Mouse (Mus musculus) hindbrain, embryonic 14.5 days (tissue): ENCODE data around the gene Cnot9. TPM values are rescaled to one million over a fixed set of nuclear protein-coding genes. Genes with fewer than 3 reads are reported as not detected.

ENCODE experiments used
- ATAC-seq: fragments of 200-750 bp; cut with Nextera tagmentation; 2 replicates; pipeline ENCODE4 v1.8.0; 2017; ENCODE audit warnings: moderate number of reproducible peaks, mild to moderate bottlenecking, moderate TSS enrichment, moderate library complexity; ENCODE audit not compliant: low FRiP score
- DNase-seq: peaks from one replicate; pipeline ENCODE4 v3.0.0-alpha.2; 2015; ENCODE audit warnings: low spot score
- H3K27ac ChIP-seq: fragments of 300-500 bp; sonication (generic); 2 replicates; pipeline ENCODE4 v1.5.1; 2014; ENCODE audit warnings: mild to moderate bottlenecking, moderate library complexity
- H3K27me3 ChIP-seq: fragments of 300-500 bp; sonication (generic); 2 replicates; pipeline ENCODE4 v1.6.1; 2014; ENCODE audit warnings: mild to moderate bottlenecking, low read length, mixed read lengths; ENCODE audit not compliant: control insufficient read depth, insufficient read depth
- H3K36me3 ChIP-seq: fragments of 300-500 bp; sonication (generic); replicated peaks from 2 replicates; pipeline ENCODE4 v1.6.1; 2014; ENCODE audit not compliant: control insufficient read depth, insufficient read depth
- H3K4me1 ChIP-seq: fragments of 300-500 bp; sonication (generic); replicated peaks from 2 replicates; pipeline ENCODE4 v1.6.1; 2014; ENCODE audit warnings: antibody characterized with exemption, low read length, mixed read lengths; ENCODE audit not compliant: control insufficient read depth, insufficient read depth
- H3K4me2 ChIP-seq: fragments of 300-500 bp; sonication (generic); replicated peaks from 2 replicates; pipeline ENCODE4 v1.6.1; 2014; ENCODE audit warnings: mild to moderate bottlenecking, moderate library complexity
- H3K4me3 ChIP-seq: fragments of 300-500 bp; sonication (generic); replicated peaks from 2 replicates; pipeline ENCODE4 v1.5.1; 2014; ENCODE audit warnings: mild to moderate bottlenecking, low read length
- H3K9ac ChIP-seq: fragments of 300-500 bp; sonication (generic); 2 replicates; pipeline ENCODE4 v1.6.1; 2014
- H3K9me3 ChIP-seq: fragments of 300-500 bp; sonication (generic); 2 replicates; pipeline ENCODE4 v1.6.1; 2016; ENCODE audit warnings: low read length; ENCODE audit not compliant: control insufficient read depth
- WGBS: fragments of 180-500 bp; shearing (Covaris S2); extraction: QIAGEN DNeasy Blood & Tissue Kit; methylation state at CpG from one replicate; pipeline ENCODE4 v1.1.7; 2014; 5-methylcytosine and 5-hydroxymethylcytosine counted together
- polyA plus RNA-seq: library from polyadenylated mRNA; unstranded; fragments of >200 nt; fragmentation: Nextera tagmentation; extraction: Ambion mirVana; gene quantifications from 2 replicates; pipeline ENCODE4 v1.2.1, GENCODE M21; 2014

Gene Cnot9
- polyA plus RNA-seq, 1 experiment from 2014 or later = 48.3 TPM

DNA sequence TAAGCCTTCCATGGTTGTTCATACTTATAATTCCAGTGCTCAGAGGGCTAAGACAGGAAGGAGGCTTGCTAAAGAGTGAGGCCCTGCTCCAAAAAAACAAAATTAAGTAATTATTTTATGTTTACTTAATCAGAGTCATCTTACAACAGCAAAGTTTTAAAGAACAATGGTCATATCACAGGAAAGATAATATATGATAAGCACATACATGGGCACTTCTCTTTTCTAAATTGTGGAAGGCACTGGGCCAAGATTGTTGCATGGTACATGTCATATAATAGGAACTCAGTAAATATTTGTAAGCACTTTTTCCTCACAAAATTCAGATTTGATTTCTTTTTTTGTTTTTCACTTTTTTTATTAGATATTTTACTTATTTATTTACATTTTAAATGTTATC lies 14.0 kb downstream of the Cnot9 start:
- Histone ChIP-seq H3K4me3 (no peak overlapping the region), H3K9ac (no peak overlapping the region), H3K27me3 (no peaks in the 10 kb centered on the region), H3K4me2 (no peak overlapping the region), H3K36me3 (peaks cover 60% of the 10 kb centered on the region), H3K27ac (no peak overlapping the region), H3K9me3 (no peaks in the 10 kb centered on the region), H3K4me1 (no peaks in the 10 kb centered on the region)
- DNase-seq = no peak
- ATAC-seq = no peak

DNA sequence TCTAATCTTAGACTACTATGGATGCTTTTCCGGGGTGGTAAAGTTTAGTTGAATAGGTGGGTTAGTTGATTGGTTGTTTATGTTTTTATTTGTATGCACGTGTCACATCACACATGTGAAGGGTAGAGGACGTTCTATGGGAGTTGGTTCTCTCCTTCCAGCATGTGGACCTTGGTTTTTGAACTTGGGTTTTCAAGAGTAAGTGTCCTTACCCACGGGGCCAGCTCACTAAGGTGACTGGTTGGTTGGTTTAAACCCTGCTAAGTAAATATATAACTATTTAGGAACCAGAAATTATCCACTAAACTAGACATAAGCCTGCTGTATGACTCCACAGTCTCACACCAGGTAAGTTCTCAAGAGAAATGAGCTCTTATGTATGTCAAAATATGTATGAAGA lies 18.9 kb downstream of the Cnot9 start:
- peaks cover 93% of the 10 kb centered on the region for H3K36me3 ChIP-seq
- H3K9me3 ChIP-seq = no peaks in the 10 kb centered on the region
- DNase-seq (no peak), ATAC-seq (no peak)
- 94% methylated on average over 4 of the region's 4 CpGs for WGBS
- H3K4me2 ChIP-seq = no peak overlapping the region
- H3K9ac ChIP-seq = no peak overlapping the region
- no peak overlapping the region for H3K27ac ChIP-seq
- no peak overlapping the region for H3K4me3 ChIP-seq
- no peaks in the 10 kb centered on the region for H3K4me1 ChIP-seq
- H3K27me3 ChIP-seq = no peaks in the 10 kb centered on the region

DNA sequence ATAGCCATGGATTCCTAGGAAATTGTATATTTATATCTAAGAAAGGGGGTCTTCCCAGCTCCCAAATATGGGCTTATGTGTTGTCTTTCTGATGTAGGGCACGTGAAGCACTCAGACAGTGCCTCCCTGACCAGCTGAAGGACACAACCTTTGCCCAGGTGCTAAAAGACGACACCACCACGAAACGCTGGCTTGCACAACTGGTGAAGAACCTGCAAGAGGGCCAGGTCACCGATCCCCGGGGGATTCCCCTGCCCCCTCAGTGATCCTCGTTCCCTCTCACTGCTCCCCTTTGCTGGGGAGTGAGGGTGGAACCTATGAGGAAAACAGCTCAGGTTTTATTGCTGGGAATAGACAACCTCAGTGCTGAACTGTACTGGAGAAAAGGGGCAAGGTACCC lies 22.7 kb downstream of the Cnot9 start:
- Histone ChIP-seq H3K27ac (no peak overlapping the region), H3K9ac (no peak overlapping the region), H3K9me3 (no peaks in the 10 kb centered on the region), H3K36me3 (peaks cover 96% of the 10 kb centered on the region), H3K4me3 (no peak overlapping the region), H3K4me1 (no peaks in the 10 kb centered on the region), H3K4me2 (no peak overlapping the region), H3K27me3 (no peaks in the 10 kb centered on the region)
- DNase-seq (no peak), ATAC-seq (no peak)
- WGBS = 91% methylated on average over 7 of the region's 7 CpGs

DNA sequence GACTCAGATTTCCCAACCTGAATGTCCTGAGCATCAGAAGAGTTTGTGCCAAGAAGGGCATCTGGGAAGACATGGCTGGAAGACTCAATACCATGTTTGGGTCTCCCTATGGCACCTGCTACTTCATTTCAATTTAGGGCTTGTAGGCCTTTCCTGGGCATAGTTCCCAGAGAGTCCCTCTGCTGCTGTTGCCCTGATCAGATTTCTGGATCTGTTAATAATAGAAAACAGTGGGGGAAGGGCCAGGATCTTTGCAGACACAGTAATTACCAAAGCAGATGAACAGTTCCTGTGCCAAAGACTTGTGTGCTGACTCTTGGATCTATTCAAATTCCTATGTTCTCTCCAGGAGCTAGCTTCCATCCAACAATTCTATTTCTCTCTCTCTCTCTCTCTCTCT lies 32.8 kb downstream of the Cnot9 start:
- Histone ChIP-seq H3K4me3 (no peak overlapping the region), H3K4me1 (no peaks in the 10 kb centered on the region), H3K27ac (no peak overlapping the region), H3K9me3 (no peaks in the 10 kb centered on the region), H3K9ac (no peak overlapping the region), H3K36me3 (no peaks in the 10 kb centered on the region), H3K27me3 (no peaks in the 10 kb centered on the region), H3K4me2 (no peak overlapping the region)
- ATAC-seq (no peak), DNase-seq (peak; percentile 27)

DNA sequence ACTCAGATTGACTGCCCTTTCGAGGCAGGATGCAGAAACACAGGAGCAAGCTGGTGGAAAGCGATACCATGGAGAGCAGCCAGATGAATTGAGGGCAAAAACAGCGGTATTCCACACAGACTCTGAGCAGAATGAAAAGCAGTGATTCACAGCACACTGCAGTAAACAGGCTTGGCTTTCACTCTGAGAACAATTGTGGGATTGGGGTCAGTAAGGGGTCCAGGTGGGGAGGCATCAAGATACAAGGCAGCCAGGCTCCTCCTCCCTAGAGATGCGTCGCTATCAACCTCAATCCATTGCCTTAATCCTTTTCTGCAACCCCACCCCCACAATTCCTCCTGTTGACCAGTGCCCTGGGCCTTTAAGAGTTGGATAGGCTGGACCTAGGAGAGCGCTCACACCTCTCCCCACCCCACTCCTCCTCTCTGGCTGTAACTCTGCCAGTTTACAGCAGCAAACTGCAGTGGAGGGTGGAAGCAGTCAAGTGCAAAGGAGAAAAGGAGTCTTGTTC lies 36.6 kb downstream of the Cnot9 start, which contains the start of gene Plcd4:
Plcd4 (plus strand) TSS at position 438 of the 511 bp plus-strand sequence.
- 7% methylated on average over 6 of the region's 6 CpGs for WGBS

DNA sequence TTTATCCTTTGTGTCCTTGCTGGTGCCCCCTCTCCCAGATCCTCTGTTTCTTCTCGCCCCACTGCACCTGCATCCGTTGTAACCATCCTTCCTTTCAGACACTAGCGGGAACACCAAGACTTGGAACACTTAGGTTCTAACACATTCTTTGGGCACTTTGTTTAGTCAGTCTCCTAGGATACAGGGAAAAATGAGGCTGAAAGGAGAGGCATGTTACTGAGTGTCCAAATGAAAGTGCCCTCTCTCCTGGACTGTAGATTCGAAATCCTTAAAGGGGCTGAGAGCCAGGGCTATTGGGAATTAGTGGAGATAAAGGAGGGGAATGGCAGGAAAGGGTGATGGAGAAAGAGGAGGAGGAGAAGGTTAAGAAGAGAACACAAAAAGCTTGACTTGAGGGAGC lies 38.3 kb downstream of the Cnot9 start, which contains the start of gene Usp37:
Usp37 (minus strand) TSS at position 101 of the 400 bp plus-strand sequence.
- H3K9me3 ChIP-seq = no peaks in the 10 kb centered on the region
- H3K9ac ChIP-seq = no peak within 1 kb of the TSS
- DNase-seq = no peak
- 18% methylated on average over 4 of the region's 4 CpGs for WGBS
- no peaks in the 10 kb centered on the region for H3K27me3 ChIP-seq
- no peak within 1 kb of the TSS for H3K27ac ChIP-seq
- peak within 1 kb of the TSS; percentile 6 for H3K4me2 ChIP-seq
- H3K4me1 ChIP-seq = no peaks in the 10 kb centered on the region
- H3K36me3 ChIP-seq = no peaks in the 10 kb centered on the region
- H3K4me3 ChIP-seq = no peak within 1 kb of the TSS
- no peak for ATAC-seq

More for the DNA sequence above, 36.6 kb downstream of the Cnot9 start, which contains the start of gene Plcd4:
- peak within 1 kb of the TSS; percentile 4 for H3K4me2 ChIP-seq
- H3K36me3 ChIP-seq = no peaks in the 10 kb centered on the region
- peak; percentile 62; the same call in 1 of the 2 replicates for ATAC-seq
- no peaks in the 10 kb centered on the region for H3K27me3 ChIP-seq
- H3K27ac ChIP-seq = peak within 1 kb of the TSS; percentile 40; the same call in 1 of the 2 replicates
- DNase-seq = peak; percentile 28
- H3K4me1 ChIP-seq = no peaks in the 10 kb centered on the region
- H3K4me3 ChIP-seq = no peak within 1 kb of the TSS
- H3K9ac ChIP-seq = no peak within 1 kb of the TSS
- no peaks in the 10 kb centered on the region for H3K9me3 ChIP-seq

DNA sequence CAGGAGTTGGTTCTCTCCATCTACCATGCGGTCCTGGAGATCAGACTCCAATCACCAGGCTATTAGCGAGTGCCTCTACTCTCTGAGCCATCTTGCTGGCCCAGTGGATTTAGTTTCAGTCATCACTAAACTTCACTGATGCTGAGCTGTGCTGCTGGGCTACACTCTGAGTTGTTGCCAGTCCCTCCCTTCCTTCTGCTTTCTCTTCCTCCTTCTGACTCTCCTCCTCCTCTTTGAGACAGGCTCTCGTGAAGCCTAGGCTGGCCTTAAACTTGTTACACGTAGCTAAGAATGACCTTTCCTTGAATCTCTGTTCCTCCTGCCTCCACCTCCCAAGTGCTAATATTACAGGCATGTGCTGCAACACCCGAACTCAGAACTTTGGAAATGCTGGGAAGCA lies 53.2 kb downstream of the Cnot9 start:
- Histone ChIP-seq H3K36me3 (peaks cover 5% of the 10 kb centered on the region; the same call in 1 of the 2 replicates), H3K4me2 (no peak overlapping the region), H3K9ac (no peak overlapping the region), H3K4me3 (no peak overlapping the region), H3K9me3 (no peaks in the 10 kb centered on the region), H3K27ac (no peak overlapping the region), H3K4me1 (no peaks in the 10 kb centered on the region), H3K27me3 (no peaks in the 10 kb centered on the region)
- WGBS = 91% methylated on average over 5 of the region's 5 CpGs
- no peak for DNase-seq
- no peak for ATAC-seq

DNA sequence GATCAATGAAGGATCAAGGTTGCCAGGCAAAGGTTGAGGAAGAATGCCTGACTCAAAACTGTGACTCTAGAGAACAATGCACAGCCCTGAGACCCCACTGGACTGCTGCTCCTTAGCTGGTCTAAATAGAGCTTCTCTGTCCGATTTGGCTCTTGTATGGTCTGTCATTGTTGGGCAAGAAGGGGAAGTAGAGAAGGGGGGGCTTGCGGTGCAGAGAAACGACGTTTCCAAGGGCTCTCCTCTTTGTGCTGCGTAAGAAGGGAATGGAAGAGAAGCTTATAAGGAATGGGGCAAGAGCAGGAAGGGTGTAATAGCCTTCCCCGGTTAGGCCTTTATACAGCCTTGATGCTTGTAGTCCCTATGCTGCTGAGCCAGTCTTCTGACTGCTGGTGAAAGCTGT lies 60.0 kb downstream of the Cnot9 start:
- no peak overlapping the region for H3K27ac ChIP-seq
- DNase-seq (no peak), ATAC-seq (no peak)
- no peak overlapping the region for H3K4me3 ChIP-seq
- H3K9ac ChIP-seq = no peak overlapping the region
- no peaks in the 10 kb centered on the region for H3K4me1 ChIP-seq
- peaks cover 70% of the 10 kb centered on the region for H3K36me3 ChIP-seq
- WGBS = 64% methylated on average over 6 of the region's 6 CpGs
- no peaks in the 10 kb centered on the region for H3K27me3 ChIP-seq
- H3K4me2 ChIP-seq = no peak overlapping the region
- no peaks in the 10 kb centered on the region for H3K9me3 ChIP-seq

DNA sequence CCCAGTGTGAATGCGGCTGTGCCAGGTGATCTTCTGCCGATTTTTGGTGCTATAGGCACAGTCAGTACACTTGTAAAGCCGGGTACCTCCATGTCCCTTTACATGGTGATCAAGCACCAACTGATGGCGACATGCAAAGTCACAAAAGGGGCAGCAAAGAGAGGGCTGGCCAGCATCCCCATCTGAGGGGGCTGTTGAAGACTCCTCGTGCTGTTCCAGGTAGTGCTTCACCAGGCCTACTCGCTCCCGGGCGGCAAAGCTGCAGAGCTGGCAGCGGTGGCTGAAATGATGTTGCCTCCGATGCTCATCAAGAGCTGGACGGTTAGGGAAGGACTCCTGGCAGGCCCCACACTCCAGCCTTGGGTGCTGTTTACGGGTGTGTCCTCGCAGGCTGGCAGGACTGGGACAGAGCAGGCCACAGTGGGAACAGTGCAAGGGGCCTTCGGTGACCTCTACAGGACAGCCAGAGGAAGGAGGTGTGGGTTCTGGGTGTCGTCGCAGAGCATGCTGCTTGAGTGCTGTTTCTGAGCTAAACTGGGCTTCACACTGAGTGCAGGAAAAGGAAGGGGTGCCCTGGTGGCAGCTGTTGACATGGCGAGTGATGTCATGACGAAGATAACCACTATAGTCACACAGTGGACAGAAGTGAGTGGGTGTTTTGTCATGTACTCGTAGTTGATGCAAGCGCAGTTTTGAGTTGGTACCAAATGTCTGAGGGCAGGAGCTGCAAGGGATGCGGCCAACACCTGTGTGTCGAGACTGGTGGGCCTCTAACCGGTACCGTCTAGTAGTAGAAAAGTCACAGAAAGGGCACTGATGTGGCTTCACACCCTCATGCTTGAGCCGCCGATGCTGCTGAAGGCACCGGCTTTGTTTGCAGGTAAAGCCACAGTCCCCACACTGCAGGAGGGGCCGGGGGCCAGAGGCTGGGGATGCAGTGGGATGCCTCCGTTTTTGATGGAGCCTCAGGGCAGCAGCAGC lies 64.2 kb downstream of the Cnot9 start:
- WGBS = 93% methylated on average over 29 of the region's 29 CpGs
- no peak overlapping the region for H3K4me3 ChIP-seq
- H3K9me3 ChIP-seq = no peaks in the 10 kb centered on the region
- DNase-seq (no peak), ATAC-seq (no peak; the same call in 1 of the 2 replicates)
- no peak overlapping the region for H3K9ac ChIP-seq
- H3K4me2 ChIP-seq = no peak overlapping the region
- H3K4me1 ChIP-seq = no peaks in the 10 kb centered on the region
- H3K27ac ChIP-seq = no peak overlapping the region
- H3K36me3 ChIP-seq = peaks cover 97% of the 10 kb centered on the region
- H3K27me3 ChIP-seq = no peaks in the 10 kb centered on the region
